Mouse (Mus musculus) thymus, postnatal 0 days (tissue): ENCODE measurements at regions not wholly inside any gene's neighbourhood (a gene's known extent, or its start where the extent isn't known, plus 50 kb on each side); places are given as distances from the start of the nearest gene placed in this dataset.
"Not testable (repeated sequence)": the region's sequence is repeated elsewhere in the genome, so short reads cannot be mapped to it uniquely, and the experiment has no call there.

ENCODE experiments used
- DNase-seq: peaks from one replicate; pipeline ENCODE4 v3.0.0-alpha.2; 2015; ENCODE audit warnings: low spot score

DNA sequence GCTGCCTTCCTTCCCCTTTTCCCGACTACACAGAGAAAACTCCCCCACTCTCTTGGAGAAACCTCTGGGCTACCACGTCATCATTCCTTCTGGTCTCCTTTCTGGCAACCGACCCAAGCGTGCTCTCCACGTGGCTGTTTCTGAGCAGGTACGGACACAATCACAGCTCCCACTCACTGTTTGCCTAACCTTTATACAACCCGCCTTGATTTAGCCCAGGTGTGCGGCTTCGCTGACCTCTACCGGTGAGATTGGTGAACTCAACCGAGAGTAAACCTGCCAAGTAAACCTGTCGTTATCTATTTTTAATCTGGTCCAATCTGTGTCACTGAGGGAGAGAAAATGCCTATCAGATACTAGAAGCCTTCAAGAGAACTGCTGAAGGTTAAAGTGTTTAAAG is 142.7 kb upstream of the Gnai1 start:
- DNase-seq: no peak

DNA sequence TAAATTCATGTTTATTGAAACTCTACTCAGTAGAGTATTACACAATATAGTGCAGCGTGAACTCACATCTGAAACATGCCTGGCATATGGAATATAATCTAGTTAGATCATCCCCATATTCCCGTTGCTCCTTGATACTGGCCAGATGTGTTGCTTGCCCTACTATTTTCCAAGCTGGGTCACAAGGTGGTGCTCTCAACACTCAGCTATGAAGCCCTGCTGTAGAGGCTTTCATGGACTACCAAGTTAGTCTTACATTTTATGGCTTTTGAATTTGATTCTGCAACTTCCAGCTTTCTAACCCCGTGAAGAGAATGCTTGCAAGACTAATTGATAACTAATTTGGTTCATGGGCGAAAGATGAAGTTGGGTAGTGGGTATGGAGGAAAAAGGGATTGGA is 134.2 kb upstream of the Gnai1 start:
- DNase-seq: no peak

DNA sequence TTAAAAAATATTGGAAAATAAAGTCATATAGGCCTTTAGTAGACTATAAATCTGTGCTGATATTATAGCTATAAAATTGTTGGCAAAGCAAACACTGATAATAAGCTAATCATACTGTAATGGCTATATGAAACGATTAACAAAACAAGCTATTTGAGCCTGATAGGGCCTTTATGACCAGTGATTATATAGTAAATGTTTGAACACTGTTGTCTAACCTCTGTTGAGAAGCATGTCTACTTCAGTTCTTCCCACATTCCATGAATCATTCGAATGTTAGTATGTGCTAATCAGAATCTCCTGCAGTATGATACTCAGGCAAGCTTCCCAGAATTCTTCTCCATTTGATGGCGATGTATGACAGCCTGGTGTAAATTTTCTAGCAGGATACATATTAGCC is 129.6 kb upstream of the Gnai1 start:
- DNase-seq: no peak

DNA sequence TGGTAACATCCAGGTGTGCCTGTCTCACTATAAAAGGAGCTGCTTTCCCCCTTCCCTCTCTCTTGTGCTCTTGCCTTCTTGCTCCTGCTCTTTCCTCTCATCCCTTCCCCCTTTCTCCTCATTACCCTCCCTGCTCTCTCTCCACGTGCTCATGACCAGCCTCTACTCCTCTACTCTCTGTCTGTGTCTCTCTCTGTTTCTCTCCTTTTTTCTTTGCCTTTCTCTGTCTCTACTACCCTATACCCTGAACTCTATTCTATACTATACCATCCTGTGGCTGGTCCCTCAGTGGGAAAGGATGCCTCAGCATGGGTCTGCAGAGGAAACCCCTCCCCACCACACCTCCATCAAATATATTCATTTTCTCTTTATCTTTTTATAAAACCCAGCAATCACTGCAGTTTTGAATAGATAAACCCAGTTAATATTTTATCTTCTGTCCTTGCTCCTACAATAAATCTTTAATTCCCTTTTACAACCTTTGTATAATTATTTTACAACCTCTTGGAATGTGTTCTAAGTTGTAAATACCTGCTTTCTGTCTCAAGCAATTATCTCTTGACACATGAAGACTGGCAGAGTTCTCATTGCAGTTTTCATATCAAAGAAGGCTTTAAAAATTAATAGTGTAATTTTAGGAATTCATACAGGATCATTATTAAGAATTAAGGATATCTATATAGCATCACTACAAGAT is 127.1 kb upstream of the Gnai1 start:
- no peak for DNase-seq

DNA sequence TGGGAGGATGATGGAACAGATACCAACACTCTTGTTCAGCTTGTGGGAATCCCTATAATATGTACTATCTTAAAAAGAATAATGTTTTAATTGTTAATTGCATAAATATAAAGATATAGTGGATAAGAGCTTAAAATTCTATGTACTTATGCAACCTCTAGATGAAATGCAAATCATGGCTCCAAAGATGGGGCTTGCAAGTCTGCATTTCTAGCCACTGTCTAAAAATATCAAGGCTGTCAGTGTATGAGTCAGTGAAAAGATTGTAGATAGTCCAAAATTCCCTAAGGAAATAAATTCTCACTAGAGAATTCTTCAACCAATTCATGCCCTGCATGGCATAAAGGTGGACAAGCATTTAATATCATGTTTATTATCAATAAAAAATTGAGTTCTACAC is 124.2 kb upstream of the Gnai1 start:
- no peak for DNase-seq

DNA sequence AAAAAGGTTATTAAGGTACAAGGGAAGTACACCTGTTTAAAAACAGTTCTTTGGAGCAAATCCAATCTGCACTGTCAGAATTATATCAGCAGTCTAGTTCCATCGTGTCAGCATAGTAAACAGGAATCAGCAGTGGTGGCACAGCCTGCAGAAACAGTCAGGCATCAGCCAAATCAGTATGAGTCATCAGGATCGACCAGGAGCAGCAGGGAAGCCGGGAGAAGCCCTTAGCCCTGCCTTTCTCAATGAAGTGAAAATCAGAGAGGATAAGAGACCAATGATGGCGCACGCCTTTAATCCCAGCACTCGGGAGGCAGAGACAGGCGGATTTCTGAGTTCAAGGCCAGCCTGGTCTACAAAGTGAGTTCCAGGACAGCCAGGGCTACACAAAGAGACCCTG is 118.3 kb upstream of the Gnai1 start:
- DNase-seq: no peak

DNA sequence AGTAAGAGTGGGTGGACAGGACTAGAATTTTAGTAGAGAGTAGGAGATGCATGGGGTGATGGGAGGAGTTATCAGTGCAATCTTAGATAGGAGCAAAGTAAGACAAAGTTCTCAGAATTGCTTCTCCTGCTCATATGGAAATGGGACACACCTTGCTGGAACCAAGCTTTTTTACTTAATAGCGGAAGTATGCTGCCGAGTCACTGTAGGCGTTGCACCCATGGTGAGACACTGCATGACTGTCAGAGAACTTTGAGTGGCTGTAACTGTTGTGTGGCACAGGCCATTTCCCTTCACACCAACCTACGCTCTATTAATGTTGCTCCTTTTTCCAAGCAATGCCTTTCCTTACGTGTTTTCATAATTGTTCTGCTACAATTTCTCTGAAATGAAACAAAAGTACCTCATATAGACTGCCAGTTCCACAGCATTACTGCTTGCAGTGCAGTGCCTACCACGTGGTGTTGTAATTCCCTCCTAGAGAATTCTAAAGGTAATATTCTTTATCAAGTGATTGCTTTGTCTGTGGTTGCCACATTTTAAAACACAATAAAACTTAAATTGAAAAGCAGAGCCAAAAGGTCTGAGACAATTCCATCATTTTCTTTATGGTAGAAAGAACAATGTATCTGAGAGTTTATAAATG is 117.3 kb upstream of the Gnai1 start:
- no peak for DNase-seq

DNA sequence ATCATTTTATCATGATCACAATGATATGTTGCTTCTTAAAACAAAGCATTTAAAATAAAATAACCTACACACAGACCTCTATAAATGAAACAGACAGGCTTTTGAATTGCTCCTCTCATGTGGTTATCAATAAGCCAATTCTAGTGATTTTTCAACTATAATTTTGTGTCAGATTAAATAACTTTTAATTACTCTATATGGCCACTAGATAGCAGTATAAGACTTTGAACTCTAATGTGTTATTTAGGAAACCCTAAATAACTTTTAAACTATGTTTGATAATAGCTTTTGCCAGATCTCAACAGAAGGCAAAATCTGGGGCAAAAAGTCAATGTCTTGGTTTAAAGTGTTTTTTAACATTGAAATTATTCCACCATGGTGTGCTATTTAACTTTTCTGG is 112.0 kb upstream of the Gnai1 start:
- DNase-seq: no peak

DNA sequence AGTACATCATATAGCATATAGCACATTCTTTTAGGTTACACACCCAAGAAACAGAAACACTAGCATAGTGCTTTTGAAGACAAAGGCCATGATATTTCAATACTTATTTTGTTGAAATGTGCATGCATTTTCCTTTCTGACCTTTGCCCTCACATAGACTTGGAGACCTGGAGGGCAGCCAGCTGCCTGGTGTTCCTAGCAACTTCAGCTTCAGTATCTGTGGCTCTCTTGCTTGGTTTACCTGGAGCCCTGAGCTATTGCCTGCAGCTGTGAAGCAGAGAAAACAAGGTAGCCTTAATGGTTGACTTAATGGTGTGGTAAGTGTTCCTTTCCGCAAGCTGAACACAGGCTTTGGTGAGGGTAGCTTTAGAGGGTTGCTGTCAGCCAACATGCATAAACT is 97.6 kb upstream of the Gnai1 start:
- DNase-seq: no peak

DNA sequence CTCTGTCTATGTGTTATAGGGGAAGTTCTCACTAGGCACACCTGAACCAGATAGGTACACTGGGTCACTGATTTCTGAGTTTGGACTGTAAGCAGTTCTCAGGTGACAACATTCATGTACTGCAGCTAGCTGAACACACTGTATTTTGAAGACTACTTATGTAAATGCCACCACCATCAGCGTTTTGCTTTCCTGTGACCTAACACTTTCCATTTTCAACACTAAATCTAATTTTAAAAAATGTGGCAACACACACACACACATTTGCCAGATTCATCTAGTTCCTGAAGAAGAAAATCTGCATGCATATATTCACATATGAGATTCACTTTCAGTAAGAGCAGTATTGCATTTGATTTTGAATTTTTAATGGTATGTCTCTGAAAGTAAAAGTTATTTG is 96.0 kb upstream of the Gnai1 start:
- no peak for DNase-seq

DNA sequence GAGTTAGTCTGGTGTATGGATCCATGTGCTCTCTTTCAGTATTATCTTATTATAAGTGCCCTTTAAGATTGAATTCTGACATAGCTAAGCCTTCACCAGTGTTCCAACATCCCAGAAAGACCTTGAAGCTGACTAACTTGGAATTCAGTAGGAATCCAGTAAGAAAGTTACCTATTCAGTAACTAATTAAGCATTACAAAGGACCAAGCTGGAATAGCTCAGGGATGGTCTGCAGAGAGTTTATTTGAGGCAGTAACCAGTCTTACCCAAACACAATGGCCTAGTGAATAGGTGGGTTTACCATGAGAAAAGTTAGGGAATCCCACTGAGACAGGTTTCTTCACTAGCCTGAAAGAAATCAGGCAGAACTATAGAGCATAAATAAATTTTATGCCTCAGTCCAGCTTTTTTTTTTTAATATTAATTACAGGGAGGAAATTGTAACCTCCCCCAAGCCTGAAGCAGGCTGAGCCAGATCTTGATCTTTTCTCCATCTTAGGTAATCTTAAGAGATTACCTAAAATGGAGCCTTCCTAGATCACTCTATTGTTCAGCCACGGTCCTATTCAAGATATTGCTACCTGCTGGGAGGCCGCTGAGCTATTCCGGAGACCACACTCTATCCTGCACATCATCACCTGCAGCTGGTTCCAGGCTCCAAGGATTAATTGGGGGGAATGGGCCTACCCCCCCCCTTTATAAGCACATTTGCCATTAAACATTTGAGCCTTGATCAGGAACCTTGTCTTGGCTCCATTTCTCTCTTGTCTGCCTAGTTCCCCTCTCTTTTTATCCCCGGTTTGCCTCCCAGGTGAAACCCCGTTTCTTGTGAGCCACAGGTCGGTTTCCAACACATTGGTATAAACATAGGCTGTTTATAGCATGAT is 93.0 kb upstream of the Gnai1 start:
- DNase-seq: not testable (repeated sequence)

DNA sequence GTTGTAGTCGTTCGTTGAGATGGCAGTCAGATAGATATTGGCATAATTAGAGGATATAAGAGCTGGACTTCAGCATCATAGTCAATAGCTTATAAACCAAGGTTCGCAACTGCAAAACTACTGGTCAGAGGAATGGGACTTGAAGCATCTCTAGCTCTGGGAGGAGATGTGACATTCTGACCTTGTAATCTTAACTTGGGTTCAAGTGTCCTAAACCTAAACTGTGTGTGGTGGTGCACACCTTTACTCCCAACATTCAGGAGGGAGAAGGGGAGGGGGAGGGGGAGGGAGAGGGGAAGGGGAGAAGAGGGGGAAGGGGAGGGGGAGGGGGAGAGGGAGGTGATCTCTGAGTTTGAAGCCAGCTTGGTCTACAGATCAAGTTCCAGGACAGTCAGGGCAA is 89.1 kb upstream of the Gnai1 start:
- no peak for DNase-seq

DNA sequence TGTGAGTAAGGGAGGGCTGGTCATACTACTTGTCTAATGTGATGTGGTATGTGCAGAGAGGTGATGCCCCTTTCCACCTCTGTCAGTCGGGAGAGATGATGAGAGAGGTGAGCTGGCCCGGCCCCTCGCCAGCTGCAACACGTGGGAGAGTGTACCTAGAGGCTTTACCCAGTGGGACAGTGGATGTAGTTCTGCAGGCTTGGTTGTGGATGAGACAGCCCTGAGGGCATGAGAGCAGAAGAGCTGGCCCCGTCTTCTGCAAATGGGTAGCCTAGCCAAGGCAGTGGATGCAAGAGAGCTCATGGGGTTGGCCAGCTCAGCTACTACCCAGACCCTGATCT is 88.1 kb upstream of the Gnai1 start:
- no peak for DNase-seq

DNA sequence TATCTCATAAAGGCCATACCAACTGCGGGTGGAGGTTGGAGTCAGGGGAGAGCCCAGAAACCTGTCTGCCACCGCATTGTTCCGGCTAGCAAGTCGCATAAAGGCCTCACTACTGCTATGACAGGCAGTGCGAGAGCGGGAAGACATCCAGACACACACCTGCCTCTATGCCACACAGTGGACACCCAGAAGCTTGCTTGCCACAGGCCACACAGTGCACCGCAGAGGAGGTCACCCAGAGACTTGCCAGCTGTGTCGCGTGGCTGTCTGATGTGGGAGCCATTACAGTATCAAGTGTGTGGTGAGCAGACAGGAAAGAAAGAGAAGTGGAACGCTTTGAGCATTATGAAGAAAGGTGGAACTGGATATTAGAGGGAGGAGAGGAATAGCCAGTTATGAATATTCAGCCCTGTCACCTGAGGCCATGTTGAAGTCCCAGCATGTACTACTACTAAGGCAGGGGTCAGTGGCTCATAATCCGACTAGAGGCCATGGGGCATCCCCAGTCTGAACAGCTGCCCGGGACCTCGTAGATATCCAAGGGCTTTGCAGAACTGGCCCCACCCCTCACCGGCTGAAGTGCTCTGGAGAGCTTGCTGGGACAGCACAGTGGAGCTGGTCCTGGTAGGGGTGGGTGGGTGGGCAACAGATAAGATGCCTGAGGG is 87.6 kb upstream of the Gnai1 start:
- DNase-seq: no peak

DNA sequence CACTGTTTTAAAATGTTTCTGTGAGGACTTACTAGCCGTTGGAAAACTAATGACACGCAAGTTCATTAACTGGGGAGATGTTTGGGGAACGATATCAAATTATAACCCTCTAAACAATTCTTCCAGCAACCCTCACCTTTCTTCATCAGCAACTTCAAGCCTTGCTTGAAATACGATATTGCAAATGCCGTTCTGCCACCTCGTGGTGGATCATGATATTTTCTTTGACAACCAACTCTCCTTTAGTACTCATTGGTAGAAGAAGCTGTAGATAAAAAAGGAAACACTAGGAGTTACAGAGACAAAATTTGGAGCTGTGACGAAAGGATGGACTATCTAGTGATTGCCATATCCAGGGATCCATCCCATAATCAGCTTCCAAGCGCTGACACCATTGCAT is 85.8 kb upstream of the Gnai1 start:
- peak; percentile 3 for DNase-seq

DNA sequence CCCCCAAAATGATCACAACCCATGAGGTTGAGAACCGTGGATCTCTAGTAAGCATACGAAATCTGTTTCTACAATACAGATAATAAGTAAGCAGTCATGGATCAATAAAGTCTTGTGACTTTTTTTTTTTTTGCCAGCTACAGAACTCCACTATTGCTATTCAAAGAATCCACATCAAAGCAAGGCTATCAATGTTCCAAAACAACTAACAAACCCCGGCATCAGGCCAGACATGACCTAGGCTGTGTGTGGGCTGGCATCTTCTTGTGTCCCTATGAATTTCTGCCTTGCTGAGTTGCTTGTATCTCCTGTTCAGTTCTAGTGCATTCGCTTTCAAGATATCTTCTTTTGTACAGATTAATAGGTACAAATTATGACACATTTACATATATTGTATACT is 79.8 kb upstream of the Gnai1 start:
- no peak for DNase-seq

DNA sequence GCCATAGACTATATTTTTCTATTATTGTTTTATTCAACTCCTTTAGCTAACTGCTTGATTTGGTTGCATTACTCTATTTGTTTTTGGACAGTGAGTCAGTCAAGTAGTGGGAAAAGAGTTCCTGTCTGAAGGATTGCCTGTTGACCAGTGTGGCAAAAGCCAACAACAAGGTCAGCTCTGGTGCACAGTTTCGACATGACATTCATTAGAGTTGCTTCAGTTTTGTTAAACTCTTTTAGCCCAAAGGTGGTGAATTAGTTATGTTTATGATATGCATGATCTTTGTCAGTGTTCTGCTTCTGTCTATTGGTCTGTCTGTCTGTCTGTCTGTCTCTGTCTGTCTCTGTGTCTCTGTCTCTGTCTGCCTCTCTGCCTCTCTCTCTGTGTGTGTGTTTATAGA is 79.1 kb upstream of the Gnai1 start:
- DNase-seq: no peak

DNA sequence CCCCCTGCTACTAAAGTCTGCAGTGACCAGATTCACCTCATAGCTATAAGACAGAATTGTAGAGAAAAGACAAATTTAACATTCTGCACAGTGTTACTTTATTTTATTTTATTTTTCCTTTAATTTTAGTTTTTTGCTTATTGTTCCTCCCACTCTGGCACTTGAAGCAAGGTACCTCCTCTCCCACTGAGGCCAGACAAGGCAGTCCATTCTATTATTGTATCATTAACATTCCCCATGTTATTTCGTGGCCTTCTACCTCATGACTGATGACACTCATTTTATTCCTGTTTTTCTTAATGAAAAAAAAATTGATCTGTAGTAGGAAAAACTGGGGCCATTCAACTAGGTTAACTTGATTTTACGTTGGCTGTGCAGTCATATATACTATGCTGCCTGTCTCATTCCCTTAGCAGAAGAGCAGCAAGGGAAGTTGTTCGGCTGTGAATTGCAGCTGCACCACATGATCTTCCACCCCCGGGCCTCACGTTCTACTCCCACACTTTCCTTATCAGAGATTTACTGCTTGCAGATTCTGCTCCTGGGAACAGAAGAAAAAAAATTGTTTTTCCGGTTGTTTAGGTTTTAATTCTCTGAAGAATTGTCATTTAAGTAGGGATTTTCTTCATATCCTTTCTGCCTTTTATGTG is 76.1 kb upstream of the Gnai1 start:
- no peak for DNase-seq

DNA sequence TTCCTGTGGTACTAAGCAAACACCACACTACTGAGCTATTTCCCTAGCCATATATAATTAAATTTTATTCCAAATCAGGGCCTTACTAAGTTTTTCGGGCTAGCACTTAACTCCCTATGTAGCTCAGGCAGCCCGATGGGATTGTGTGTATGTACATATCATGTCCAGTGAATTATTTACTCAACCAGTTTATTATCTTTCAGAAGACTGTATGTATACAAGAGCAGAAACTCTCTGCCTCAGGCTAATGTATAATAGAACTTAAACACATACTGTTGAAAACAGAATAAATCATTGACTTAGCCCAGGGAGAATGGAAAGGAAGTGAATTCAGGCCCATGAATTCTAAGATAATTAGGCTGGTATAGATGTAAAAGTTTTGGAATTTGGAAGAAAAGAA is 74.1 kb upstream of the Gnai1 start:
- DNase-seq: no peak

DNA sequence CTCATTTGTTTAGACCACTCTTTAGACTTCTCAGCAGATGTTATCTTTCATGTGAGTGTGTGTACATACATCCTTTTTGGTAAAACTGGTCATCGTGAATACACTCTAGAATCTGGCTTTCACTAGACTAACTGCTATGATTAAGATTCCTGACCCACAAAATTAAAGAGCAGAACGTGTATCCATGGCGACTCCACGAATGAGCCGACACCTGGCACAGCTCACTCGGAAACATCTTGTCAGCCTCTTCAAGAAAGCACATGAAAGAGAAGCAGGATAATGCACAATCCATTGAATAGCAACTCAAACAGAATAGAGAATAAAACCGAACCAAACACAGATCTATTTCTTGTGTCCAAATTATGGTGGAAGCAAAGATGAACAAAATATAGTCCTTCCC is 73.1 kb upstream of the Gnai1 start:
- no peak for DNase-seq

DNA sequence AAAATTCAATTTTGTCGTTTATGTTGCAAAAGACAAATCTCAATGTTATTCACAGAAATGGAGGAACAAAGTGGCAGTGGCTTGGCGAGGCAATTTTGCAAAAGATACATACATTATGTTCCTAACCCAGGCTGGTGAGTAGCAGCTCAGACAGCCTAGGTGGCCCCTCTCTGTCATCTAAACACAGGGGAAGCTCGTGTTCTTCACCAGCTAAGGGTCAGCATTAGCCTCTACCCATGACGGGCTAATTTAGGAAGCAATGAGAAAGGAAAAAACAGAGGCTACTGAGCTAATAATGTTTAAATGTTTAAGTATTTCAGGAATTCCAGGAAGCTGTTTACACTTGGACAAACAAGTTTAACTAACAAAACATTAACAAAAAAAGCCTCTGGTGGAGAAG is 64.9 kb upstream of the Gnai1 start:
- DNase-seq: no peak

DNA sequence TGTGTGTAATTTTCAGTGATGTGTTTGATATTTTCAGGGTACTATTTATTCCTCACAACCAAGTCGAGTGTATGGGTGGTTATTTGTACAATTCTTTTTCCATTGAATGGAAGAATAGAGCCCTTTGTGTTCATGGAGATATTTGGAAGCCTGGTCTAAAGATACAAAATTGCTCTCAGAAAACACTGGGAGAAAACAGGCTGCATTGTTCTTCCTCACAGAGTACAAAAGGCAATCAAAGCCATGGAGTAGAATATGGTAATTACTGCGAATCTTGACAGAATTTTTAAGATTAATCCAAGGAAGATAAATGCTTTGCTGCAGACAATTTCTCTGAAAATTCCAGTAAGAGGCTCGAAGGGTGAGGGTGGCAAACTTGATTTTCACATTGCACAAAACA is 54.7 kb upstream of the Gnai1 start:
- no peak for DNase-seq
